Mouse (Mus musculus) lung, embryonic 16.5 days (tissue): ENCODE results near the gene Matk. TPM values are rescaled to one million over a fixed set of nuclear protein-coding genes. Genes with fewer than 3 reads are reported as not detected.

Source experiments
- ATAC-seq: fragments of 200-750 bp; cut with Nextera tagmentation; 2 replicates; pipeline ENCODE4 v1.8.0; 2017; ENCODE audit warnings: low read depth, mild to moderate bottlenecking, moderate library complexity
- H3K27ac ChIP-seq: fragments of 300-500 bp; sonication (generic); 2 replicates; pipeline ENCODE4 v1.5.1; 2014; ENCODE audit warnings: mild to moderate bottlenecking, control low read depth, low read length
- H3K27me3 ChIP-seq: fragments of 300-500 bp; sonication (generic); 2 replicates; pipeline ENCODE4 v1.6.1; 2014; ENCODE audit warnings: low read depth, low read length, mixed read lengths; ENCODE audit not compliant: control insufficient read depth, insufficient read depth
- H3K36me3 ChIP-seq: fragments of 300-500 bp; sonication (generic); 2 replicates; pipeline ENCODE4 v1.6.1; 2014; ENCODE audit warnings: low read length; ENCODE audit not compliant: control insufficient read depth, insufficient read depth
- H3K4me1 ChIP-seq: fragments of 300-500 bp; sonication (generic); replicated peaks from 2 replicates; pipeline ENCODE4 v1.6.1; 2014; ENCODE audit warnings: low read length, mixed read lengths; ENCODE audit not compliant: control insufficient read depth, insufficient read depth
- H3K4me2 ChIP-seq: fragments of 300-500 bp; sonication (generic); 2 replicates; pipeline ENCODE4 v1.6.1; 2014; ENCODE audit warnings: low read depth, low read length, control low read depth
- H3K4me3 ChIP-seq: fragments of 300-500 bp; sonication (generic); 2 replicates; pipeline ENCODE4 v1.5.1; 2014; ENCODE audit warnings: mild to moderate bottlenecking, low read length, control low read depth
- H3K9ac ChIP-seq: fragments of 300-500 bp; sonication (generic); 2 replicates; pipeline ENCODE4 v1.6.1; 2014; ENCODE audit warnings: low read length, control low read depth
- H3K9me3 ChIP-seq: fragments of 300-500 bp; sonication (generic); 2 replicates; pipeline ENCODE4 v1.6.1; 2016; ENCODE audit warnings: low read length; ENCODE audit not compliant: control insufficient read depth
- WGBS: fragments of 180-500 bp; shearing (Covaris S2); extraction: QIAGEN DNeasy Blood & Tissue Kit; methylation state at CpG from one replicate; pipeline ENCODE4 v1.1.7; 2014; 5-methylcytosine and 5-hydroxymethylcytosine counted together
- polyA plus RNA-seq: library from polyadenylated mRNA; unstranded; fragments of >200 nt; fragmentation: Nextera tagmentation; extraction: Ambion mirVana; gene quantifications from 2 replicates; pipeline ENCODE4 v1.2.1, GENCODE M21; 2015

Gene Matk
- polyA plus RNA-seq, 1 experiment from 2014 or later, result 2.9 TPM

DNA sequence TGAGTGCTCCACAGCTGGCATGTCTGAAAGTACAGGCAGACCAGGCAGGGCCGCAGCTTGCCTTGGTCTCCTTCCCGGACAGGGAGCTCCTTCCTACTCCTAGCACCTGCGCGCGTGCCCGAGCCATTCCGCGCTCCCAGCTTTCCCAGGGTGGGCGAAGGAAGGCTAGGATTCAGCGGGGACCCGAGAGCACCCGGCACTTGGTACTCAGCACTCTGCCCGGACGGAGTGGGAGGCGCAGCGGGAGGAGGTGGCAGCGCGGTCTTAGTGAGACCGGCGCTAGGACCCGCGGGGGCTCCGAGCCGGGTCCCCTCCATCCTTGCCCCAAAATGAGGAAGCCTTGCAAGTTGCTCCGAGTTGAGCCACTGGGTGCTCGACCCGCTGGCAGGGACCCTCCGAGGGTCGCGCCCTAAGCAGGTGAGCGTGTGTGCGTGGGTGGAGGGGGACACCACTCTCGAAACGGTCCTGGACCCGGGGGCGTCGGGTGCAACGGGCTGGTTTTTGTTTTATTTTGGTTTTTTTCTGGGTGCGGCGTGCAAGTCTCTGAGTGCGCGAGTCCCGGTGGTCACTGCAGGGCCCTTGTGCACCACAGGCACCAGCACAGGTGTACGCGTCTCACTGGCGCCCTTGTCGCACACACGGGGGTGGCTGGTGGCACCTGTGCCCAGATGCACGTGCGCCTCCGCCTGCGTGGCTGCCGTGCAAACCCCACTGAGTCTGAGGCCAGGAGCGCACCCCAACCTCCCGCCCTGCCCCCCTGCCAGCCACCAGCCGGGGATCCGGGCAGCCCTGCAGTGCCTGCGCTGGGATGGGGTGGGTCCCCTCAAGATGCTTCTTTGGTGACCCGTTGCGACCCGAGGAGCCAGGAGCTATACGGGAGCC is 4.7 kb downstream of the Matk start:
- peak overlapping the region; percentile 50 for H3K4me3 ChIP-seq
- H3K27me3 ChIP-seq, result peaks cover 73% of the 10 kb centered on the region
- WGBS, result 3% methylated on average over 62 of the region's 62 CpGs
- no peaks in the 10 kb centered on the region; the same call in 1 of the 2 replicates for H3K36me3 ChIP-seq
- no peak overlapping the region for H3K27ac ChIP-seq
- no peak for ATAC-seq
- H3K9me3 ChIP-seq, result peaks cover 8% of the 10 kb centered on the region
- peaks cover 6% of the 10 kb centered on the region for H3K4me1 ChIP-seq
- H3K9ac ChIP-seq, result peak overlapping the region; percentile 55
- peak overlapping the region; percentile 75 for H3K4me2 ChIP-seq

DNA sequence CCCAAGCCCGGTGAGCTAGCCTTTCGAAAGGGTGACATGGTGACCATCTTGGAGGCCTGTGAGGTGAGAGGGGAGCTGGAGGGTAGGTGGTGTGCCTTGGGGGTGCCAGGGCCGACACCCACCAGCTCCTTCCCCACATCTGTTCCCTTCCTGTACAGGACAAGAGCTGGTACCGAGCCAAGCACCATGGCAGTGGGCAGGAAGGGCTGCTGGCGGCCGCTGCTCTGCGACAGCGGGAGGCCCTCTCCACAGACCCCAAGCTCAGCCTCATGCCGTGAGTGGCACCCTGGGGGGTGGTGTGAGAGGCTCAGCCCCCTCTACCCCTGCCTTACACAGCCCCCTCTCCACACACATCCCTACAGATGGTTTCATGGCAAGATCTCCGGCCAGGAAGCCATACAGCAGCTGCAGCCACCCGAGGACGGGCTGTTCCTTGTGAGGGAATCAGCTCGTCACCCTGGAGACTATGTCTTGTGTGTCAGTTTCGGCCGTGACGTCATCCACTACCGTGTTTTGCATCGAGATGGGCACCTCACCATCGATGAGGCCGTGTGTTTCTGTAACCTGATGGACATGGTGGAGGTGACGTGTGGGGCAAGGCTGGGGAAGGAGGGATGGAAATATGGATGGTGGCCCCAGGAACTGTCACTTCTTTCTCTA is 6.6 kb downstream of the Matk start:
- H3K9ac ChIP-seq, result no peak overlapping the region

DNA sequence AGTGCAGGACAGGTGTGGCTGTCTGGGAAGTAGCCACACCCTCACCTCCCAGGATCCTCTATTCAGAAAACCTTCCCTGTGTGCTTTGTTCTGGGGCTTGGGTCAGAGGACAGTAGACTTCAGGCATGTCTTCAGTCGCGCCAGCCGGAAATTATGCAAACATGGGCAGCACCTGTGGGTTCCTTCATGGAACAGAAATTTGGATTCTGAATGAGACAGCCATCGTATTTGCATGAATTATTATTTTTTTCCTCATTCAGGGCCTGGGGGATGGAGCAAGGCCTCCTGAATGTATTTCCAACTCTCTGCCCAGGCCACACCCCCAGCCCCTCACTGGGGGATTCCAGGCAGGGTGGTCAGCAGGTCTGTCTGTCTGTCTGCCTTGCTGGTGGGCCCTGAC is 8.3 kb downstream of the Matk start:
- WGBS, result 85% methylated on average over 4 of the region's 4 CpGs
- H3K4me3 ChIP-seq, result no peak overlapping the region
- no peak overlapping the region for H3K4me2 ChIP-seq
- H3K36me3 ChIP-seq, result peaks cover 11% of the 10 kb centered on the region
- no peak overlapping the region for H3K9ac ChIP-seq
- ATAC-seq, result no peak
- peaks cover 8% of the 10 kb centered on the region for H3K9me3 ChIP-seq
- H3K4me1 ChIP-seq, result peaks cover 13% of the 10 kb centered on the region
- H3K27me3 ChIP-seq, result peaks cover 45% of the 10 kb centered on the region
- H3K27ac ChIP-seq, result no peak overlapping the region

More for the DNA sequence above, 6.6 kb downstream of the Matk start:
- Histone ChIP-seq H3K9me3 (peaks cover 8% of the 10 kb centered on the region), H3K27ac (no peak overlapping the region), H3K36me3 (peaks cover 4% of the 10 kb centered on the region), H3K4me3 (no peak overlapping the region), H3K27me3 (peaks cover 53% of the 10 kb centered on the region), H3K4me1 (peaks cover 6% of the 10 kb centered on the region), H3K4me2 (no peak overlapping the region)
- WGBS, result 33% methylated on average over 21 of the region's 21 CpGs
- no peak for ATAC-seq

DNA sequence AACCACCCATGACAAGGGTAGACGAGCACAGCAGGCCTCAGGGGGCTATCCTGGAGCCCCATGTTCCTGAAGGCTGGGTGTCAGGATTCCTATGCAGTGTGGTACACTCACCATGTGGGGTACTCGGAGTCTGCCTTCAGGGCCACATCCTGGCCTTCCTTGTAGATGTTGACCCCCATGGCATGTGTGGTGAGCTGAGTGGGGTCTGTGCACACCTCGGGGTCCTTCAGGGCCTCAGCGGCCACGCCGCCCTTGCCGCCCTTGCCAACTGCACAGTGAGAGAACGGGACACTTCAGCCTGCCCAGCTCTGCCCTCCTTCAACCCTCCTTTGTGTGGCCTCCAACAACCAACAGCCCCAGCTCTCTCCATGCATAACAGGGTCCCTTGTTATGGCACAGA is 12.8 kb downstream of the Matk start:
- WGBS, result 93% methylated on average over 8 of the region's 8 CpGs
- peak overlapping the region; percentile 49 for H3K9ac ChIP-seq
- H3K27ac ChIP-seq, result no peak overlapping the region
- H3K36me3 ChIP-seq, result peaks cover 14% of the 10 kb centered on the region
- peaks cover 18% of the 10 kb centered on the region for H3K4me1 ChIP-seq
- peak overlapping the region; percentile 70 for H3K4me3 ChIP-seq
- H3K4me2 ChIP-seq, result peak overlapping the region; percentile 52
- H3K9me3 ChIP-seq, result peaks cover 5% of the 10 kb centered on the region
- ATAC-seq, result no peak
- H3K27me3 ChIP-seq, result peaks cover under 1% of the 10 kb centered on the region; the same call in 1 of the 2 replicates

DNA sequence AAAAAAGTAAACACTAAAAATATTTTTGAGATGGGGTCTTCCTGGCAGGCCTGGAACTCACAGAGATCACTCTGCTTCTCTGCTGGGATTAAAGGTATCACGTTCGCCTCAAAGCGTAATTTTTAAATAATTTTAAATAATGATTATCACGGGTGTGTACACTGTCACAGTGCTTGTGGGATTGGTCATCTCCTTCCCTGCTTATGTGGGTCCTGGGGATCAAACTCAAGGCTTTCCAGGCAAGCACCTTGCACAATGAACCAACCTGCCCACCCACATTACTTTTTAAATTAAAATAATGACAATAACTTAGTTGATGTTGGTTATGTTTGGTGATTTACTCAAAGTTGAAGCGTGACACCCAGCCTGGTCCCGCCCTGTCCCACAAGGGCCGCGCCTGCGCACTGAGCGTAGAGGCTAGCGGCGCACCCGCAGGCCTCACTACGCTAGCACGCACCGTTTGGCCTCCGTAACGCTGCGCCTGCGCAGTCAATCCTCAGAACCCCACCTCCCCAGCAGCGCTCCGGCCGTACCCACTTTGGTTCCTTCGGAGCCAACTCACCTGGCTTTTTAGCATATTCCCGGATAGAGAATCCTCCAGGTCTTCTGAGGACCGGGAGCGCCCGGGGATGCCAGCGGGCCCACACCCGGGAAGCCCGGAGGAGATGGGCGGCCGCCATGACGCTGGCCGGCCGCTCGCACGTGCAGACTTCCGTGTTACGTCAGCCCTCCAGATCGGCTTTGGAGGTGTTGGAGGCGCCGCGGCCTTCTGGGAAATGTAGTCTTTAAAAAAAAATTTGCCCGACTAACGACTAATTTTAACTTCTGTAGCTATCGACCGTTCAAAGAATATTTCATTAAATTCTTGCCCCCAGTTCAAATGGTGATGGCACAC is 13.7 kb downstream of the Matk start, which contains the start of the genes Mrpl54 and Apba3:
Gene Mrpl54 (minus strand): TSS at position 724 of the 895 bp plus-strand sequence.
Gene Apba3 (plus strand): TSS at position 750 of the 895 bp plus-strand sequence.
- ATAC-seq, result peak; percentile 96
- Histone ChIP-seq H3K36me3 (peaks cover 19% of the 10 kb centered on the region), H3K9ac (peak within 1 kb of the TSS; percentile 80), H3K4me2 (peak within 1 kb of the TSS; percentile 52), H3K9me3 (no peaks in the 10 kb centered on the region), H3K4me3 (peak within 1 kb of the TSS; percentile 71), H3K4me1 (peaks cover 18% of the 10 kb centered on the region), H3K27me3 (no peaks in the 10 kb centered on the region), H3K27ac (peak within 1 kb of the TSS; percentile 80)
- WGBS, result under 1% methylated on average over 48 of the region's 48 CpGs

DNA sequence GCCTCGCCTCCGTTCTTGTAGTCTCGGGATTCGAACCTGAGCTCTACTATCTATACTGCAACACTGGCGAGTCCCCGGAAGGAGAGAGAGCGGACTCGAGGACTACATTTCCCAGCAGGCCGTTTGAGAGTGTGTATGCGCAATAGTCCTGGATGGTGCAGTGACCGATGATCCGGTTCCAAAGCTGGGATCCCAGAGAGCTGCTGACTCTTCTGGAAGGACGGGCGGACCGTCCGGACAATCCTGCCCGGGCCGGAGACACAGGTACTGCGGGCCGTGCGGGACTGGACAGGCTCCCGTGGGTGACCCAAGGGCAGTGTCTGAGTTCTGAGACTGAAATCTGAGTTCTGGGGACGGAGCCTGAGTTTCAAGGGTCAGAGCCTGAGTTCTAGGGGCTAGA is 15.3 kb downstream of the Matk start:
- Histone ChIP-seq H3K27ac (0 out of 2 replicates have a peak overlapping the region, but pooled peaks have one; percentile 15), H3K4me2 (peak overlapping the region; percentile 70), H3K36me3 (peaks cover 33% of the 10 kb centered on the region), H3K4me3 (peak overlapping the region; percentile 71), H3K4me1 (peaks cover 18% of the 10 kb centered on the region), H3K9me3 (no peaks in the 10 kb centered on the region), H3K9ac (peak overlapping the region; percentile 87), H3K27me3 (no peaks in the 10 kb centered on the region)
- peak; percentile 61 for ATAC-seq
- WGBS, result 2% methylated on average over 23 of the region's 23 CpGs

DNA sequence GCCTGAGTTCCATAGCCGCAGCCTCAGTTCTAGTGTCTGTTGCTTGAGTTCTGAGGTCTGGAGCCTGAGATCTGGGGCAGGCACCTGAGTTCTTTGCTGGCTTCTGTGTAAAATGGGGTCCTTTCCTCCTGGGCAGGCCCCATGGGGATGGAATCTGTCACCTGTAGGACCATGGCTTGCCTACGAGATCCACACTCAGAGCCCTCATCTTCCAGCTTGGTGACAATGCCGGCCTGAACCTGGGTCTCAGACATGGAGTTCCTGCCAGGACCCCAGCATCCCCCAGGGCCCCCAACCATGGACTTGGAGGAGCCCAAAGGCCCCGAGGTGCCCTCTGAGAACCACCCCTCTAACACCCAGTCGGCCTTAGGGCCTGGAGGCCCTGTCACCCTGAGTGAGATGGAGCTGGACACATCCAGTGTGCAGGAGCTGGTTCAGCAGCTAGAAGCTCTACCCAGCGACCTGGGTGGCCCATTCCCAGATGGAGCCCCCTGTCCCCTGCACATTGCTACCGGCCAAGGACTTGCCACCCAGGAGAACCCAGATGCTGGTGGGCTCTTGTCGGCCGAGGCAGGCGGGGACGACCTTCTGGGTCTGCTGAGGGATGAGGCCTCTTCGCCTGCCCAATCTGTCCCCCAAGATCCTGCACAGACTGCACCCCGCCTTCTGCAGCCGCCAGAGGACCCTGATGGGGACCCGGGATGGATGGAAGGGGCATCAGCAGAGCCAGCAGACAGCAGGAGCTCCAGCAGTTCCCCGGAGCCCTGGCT is 16.1 kb downstream of the Matk start:
- peak overlapping the region; percentile 70 for H3K4me2 ChIP-seq
- 70% methylated on average over 16 of the region's 16 CpGs for WGBS
- peaks cover 38% of the 10 kb centered on the region for H3K36me3 ChIP-seq
- no peaks in the 10 kb centered on the region for H3K27me3 ChIP-seq
- H3K9ac ChIP-seq, result peak overlapping the region; percentile 87
- no peaks in the 10 kb centered on the region for H3K9me3 ChIP-seq
- peak overlapping the region; percentile 71 for H3K4me3 ChIP-seq
- ATAC-seq, result no peak
- H3K27ac ChIP-seq, result no peak overlapping the region
- H3K4me1 ChIP-seq, result peaks cover 18% of the 10 kb centered on the region

DNA sequence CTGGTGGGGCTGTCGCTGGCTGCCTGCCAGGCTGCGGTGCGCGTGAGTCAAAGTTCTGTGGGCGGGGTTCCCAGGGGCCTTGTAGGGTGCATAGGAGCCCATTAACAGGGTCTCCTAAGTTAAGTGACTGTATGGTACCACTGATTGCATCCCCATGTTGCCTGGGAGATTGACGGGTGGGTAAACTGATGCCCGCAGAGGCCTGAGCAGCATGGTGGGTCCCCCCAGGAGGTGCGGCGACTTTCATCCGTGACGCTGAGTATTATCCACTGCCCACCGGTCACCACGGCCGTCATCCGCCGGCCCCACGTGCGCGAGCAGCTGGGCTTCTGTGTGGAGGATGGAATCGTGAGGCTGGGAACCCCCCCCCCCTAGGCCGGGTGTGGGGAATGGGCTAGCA is 19.6 kb downstream of the Matk start:
- peaks cover 11% of the 10 kb centered on the region for H3K4me1 ChIP-seq
- H3K27me3 ChIP-seq, result no peaks in the 10 kb centered on the region
- H3K9me3 ChIP-seq, result no peaks in the 10 kb centered on the region
- 92% methylated on average over 21 of the region's 21 CpGs for WGBS
- H3K27ac ChIP-seq, result no peak overlapping the region
- H3K9ac ChIP-seq, result no peak overlapping the region
- no peak overlapping the region for H3K4me2 ChIP-seq
- H3K36me3 ChIP-seq, result peaks cover 39% of the 10 kb centered on the region
- no peak overlapping the region for H3K4me3 ChIP-seq
- ATAC-seq, result no peak
